Mouse (Mus musculus): ENCODE measurements around the gene Kcnj16. TPM values are rescaled to one million over a fixed set of nuclear protein-coding genes. Genes with fewer than 3 reads are reported as not detected.

Kcnj16 gene
- total and polyA plus RNA-seq, 2 experiments, result 0.31 to 1.0 TPM

DNA sequence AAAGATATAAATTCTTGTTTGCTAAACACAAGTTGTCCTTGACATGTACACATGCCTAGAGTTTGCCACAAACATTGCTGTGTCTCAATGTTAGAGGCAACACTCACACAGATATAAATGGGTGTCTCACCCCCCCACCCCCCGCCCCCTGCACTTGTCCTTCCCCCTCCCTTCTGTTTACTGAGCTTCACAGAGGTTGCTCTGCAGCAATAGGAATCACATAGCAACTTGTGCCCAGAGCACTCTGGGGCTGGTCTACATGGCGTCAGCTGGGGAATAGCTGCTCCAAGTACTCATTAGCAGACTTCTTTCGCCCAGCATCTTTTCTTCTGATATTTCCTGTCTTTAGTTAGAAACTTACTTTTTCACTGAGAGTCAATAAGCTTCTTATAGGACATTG, 100.0 kb downstream of the Kcnj16 start:
- Histone ChIP-seq H3K27me3 (ENCODE audit: control insufficient read depth, insufficient read depth, low read length) (no peaks in the 10 kb centered on the region), H3K9ac (ENCODE audit: low read depth, low read length) (no peak overlapping the region), H3K4me1 (ENCODE audit: control insufficient read depth, insufficient read depth, low read length) (no peaks in the 10 kb centered on the region), H3K27ac (replicated peaks; ENCODE audit: insufficient read depth, low read depth, low read length) (no peak overlapping the region), H3K4me3 (ENCODE audit: insufficient read depth, low read depth, low read length) (no peak overlapping the region), H3K79me2 (ENCODE audit: control insufficient read depth, insufficient read depth, low read length) (no peaks in the 10 kb centered on the region), H3K36me3 (ENCODE audit: control insufficient read depth, insufficient read depth, low read length) (no peaks in the 10 kb centered on the region)
- DNase-seq (ENCODE audit: extremely low read depth, low read depth, low spot score), result no peak
- WGBS, result 49% methylated on average over 3 of the region's 3 CpGs
- no peak for TF ChIP-seq POLR2A (IDR thresholded peaks at IDR 0.05; ENCODE audit: extremely low read depth, insufficient read depth, low read length)
- no peak for TF ChIP-seq CTCF (IDR thresholded peaks at IDR 0.05; ENCODE audit: low read depth, low read length)

GRCm38 (mm10) chr11:111070460-111070859, 102.6 kb downstream of the Kcnj16 start:
- Histone ChIP-seq H3K4me1 (ENCODE audit: control insufficient read depth, insufficient read depth, low read length) (no peaks in the 10 kb centered on the region), H3K27me3 (ENCODE audit: control insufficient read depth, insufficient read depth, low read length) (no peaks in the 10 kb centered on the region), H3K9ac (ENCODE audit: low read depth, low read length) (no peak overlapping the region), H3K4me3 (ENCODE audit: insufficient read depth, low read depth, low read length) (no peak overlapping the region), H3K79me2 (ENCODE audit: control insufficient read depth, insufficient read depth, low read length) (no peaks in the 10 kb centered on the region), H3K27ac (replicated peaks; ENCODE audit: insufficient read depth, low read depth, low read length) (no peak overlapping the region), H3K36me3 (ENCODE audit: control insufficient read depth, insufficient read depth, low read length) (no peaks in the 10 kb centered on the region)
- no peak for DNase-seq (ENCODE audit: extremely low read depth, low read depth, low spot score)
- TF ChIP-seq CTCF (IDR thresholded peaks at IDR 0.05; ENCODE audit: low read depth, low read length) (no peak), POLR2A (IDR thresholded peaks at IDR 0.05; ENCODE audit: extremely low read depth, insufficient read depth, low read length) (no peak)

DNA sequence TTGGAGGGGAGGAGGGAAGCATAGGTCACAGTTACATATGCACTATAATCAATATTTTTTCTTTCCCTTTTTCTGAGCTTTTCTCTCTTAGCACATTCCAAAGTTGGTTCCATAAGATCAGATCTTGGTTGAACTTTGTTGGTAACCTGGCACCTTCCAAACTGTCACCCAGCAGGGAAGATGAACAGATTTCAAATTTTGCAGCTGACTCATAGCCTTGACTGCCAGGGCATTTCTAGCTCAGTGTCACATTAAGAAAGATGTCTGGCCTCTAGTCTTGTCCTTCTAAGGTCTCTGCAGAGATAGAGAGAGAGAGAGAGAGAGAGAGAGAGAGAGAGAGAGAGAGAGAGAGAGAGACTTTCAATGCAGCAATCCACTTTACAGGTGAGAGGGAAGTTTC, 106.3 kb downstream of the Kcnj16 start:
- no peaks in the 10 kb centered on the region for H3K4me1 ChIP-seq (ENCODE audit: control insufficient read depth, insufficient read depth, low read length)
- DNase-seq (ENCODE audit: extremely low read depth, low read depth, low spot score), result no peak
- H3K27me3 ChIP-seq (ENCODE audit: control insufficient read depth, insufficient read depth, low read length), result no peaks in the 10 kb centered on the region
- no peak overlapping the region for H3K27ac ChIP-seq (replicated peaks; ENCODE audit: insufficient read depth, low read depth, low read length)
- no peak overlapping the region for H3K4me3 ChIP-seq (ENCODE audit: insufficient read depth, low read depth, low read length)
- no peaks in the 10 kb centered on the region for H3K79me2 ChIP-seq (ENCODE audit: control insufficient read depth, insufficient read depth, low read length)
- no peaks in the 10 kb centered on the region for H3K36me3 ChIP-seq (ENCODE audit: control insufficient read depth, insufficient read depth, low read length)
- TF ChIP-seq POLR2A (IDR thresholded peaks at IDR 0.05; ENCODE audit: extremely low read depth, insufficient read depth, low read length), result no peak
- TF ChIP-seq CTCF (IDR thresholded peaks at IDR 0.05; ENCODE audit: low read depth, low read length), result no peak
- no peak overlapping the region for H3K9ac ChIP-seq (ENCODE audit: low read depth, low read length)

Other genes starting within 250 kb of the Kcnj16 start
- gene Kcnj2, start 98.1 kb downstream of the Kcnj16 start, total RNA-seq (2014; rRNA removed), result 0.55 and 1.4 TPM in 2 replicates
- 0.02 and 0.10 TPM in 2 replicates for gene Kcnj2, start 98.1 kb downstream of the Kcnj16 start, polyA plus RNA-seq (2012; rRNA removed)